Mouse (Mus musculus) left cerebral cortex, adult 2 months (tissue): ENCODE data around the gene Chchd1. TPM values are rescaled to one million over a fixed set of nuclear protein-coding genes. Genes with fewer than 3 reads are reported as not detected.
A peak's percentile ranks its signal among the peaks of the same experiment; 100 is the strongest.

Source experiments
- DNase-seq, 2 experiments: peaks; one replicate each; pipeline ENCODE4 v3.0.0; 2021 to 2022; ENCODE audit warnings: low spot score in 2 of 2, mixed read lengths in 1 of 2; ENCODE audit errors: extremely low spot score in 1 of 2
- H3K27ac ChIP-seq: fragments of 200-600 bp; 2 replicates; pipeline ENCODE4 v1.8.1; 2022
- H3K4me3 ChIP-seq: fragments of 200-600 bp; 2 replicates; pipeline ENCODE4 v1.8.1; 2022
- CTCF ChIP-seq: fragments of 200-600 bp; IDR thresholded peaks from 2 replicates; pipeline ENCODE4 v1.8.1; 2022; ENCODE audit warnings: antibody characterized with exemption, mild to moderate bottlenecking, moderate library complexity
- intact Hi-C: fragments of 180-260 bp; cut with DNase I; formaldehyde crosslinking; loops from one replicate; pipeline ENCODE4 v1.15.1; 2025
- total RNA-seq, 2 experiments: library from RNA; stranded (reverse); gene quantifications; 2 replicates each; pipeline ENCODE4 v1.2.3; 2021

The Chchd1 gene
- total RNA-seq, 2 experiments from 2014 or later: 47.3 to 48.1 TPM

GRCm38 (mm10) chr14:20664436-20664835 lies 38.4 kb upstream of the Chchd1 start:
- TF ChIP-seq CTCF: no peak
- DNase-seq: no peak
- intact Hi-C loops: no loop called here
- no peak overlapping the region for H3K27ac ChIP-seq
- no peak overlapping the region for H3K4me3 ChIP-seq

GRCm38 (mm10) chr14:20667469-20667868 lies 35.3 kb upstream of the Chchd1 start:
- TF ChIP-seq CTCF: no peak
- Histone ChIP-seq H3K4me3 (no peak overlapping the region), H3K27ac (no peak overlapping the region)
- intact Hi-C loops: no loop called here
- DNase-seq: no peak

GRCm38 (mm10) chr14:20668154-20668810 lies 34.5 kb upstream of the Chchd1 start, which contains the start of gene Synpo2l:
TSS of gene Synpo2l (minus strand) at chr14:20668354.
- DNase-seq: no peak
- no peak within 1 kb of the TSS for H3K27ac ChIP-seq
- intact Hi-C loops: no loop called here
- TF ChIP-seq CTCF: no peak
- no peak within 1 kb of the TSS for H3K4me3 ChIP-seq

DNA sequence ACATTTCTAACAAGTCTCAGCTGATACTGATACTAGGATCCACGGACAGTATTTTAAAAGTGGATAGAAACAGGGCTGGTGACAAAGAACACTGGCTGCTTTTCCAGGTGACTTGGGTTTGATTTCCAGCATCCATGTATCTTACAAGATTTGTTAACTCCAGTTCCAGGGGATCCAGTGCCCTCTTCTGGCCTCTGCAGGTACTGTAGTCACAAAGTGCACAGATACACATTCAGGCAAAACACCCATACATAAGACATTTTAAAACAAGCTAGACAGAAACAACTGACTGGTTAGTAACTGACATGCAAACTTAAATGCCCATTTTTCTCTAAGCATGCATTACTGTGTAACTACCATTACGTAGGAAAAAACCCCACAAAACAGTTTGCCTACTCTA lies 29.8 kb upstream of the Chchd1 start:
- no peak overlapping the region for H3K27ac ChIP-seq
- intact Hi-C loops: no loop called here
- no peak overlapping the region for H3K4me3 ChIP-seq
- no peak for DNase-seq
- TF ChIP-seq CTCF: peak; percentile 43

GRCm38 (mm10) chr14:20673735-20674063 lies 29.1 kb upstream of the Chchd1 start:
- intact Hi-C loops: no loop called here
- Histone ChIP-seq H3K4me3 (peak overlapping the region; percentile 76), H3K27ac (peak overlapping the region; percentile 63; the same call in 1 of the 2 replicates)
- TF ChIP-seq CTCF: no peak; the same call in 1 of the 2 replicates
- DNase-seq: peak; percentile 43 to 56

DNA sequence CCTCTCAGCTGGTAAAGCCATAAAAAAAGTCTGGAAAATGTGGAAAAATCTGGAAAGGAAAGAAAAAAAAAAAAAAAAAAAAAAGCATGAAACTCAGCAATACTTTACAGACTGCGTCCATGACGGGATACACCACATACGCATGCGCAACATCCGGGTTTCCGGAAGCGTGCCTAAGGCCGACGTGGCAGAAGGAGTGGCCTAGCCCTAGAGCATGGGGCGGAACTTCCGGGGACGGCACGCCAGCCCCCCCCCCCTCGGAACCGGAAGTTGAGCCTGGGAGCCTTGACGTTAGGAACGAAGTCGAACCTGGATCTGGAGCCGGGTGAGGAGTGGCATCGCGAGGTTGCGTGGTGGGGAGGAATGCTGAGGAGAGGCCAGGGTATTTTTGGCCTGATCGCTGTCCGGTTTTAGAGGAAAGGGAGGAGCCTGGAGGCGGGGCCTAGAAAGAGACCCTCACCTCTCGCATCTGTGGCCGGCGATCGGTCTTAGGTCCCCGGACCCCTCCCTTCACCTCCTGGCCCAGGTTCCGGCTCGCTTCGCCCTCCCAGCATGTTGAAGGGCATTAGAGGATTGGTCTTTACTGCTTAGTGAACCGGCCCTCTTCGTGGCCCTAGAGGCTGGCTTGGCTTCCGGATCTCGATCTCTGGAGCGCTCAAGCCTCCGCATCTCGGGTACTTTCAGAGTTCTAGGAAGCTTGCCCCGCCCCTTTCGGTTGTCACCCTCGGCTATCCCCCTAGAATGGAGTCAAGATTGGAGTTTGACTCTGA lies 28.6 kb upstream of the Chchd1 start, which contains the start of gene Sec24c:
Sec24c (plus strand) TSS at position 245 of the 770 bp plus-strand sequence.
- no peak for TF ChIP-seq CTCF
- intact Hi-C loops: no loop called here
- peak; percentile 96 to 99 for DNase-seq

DNA sequence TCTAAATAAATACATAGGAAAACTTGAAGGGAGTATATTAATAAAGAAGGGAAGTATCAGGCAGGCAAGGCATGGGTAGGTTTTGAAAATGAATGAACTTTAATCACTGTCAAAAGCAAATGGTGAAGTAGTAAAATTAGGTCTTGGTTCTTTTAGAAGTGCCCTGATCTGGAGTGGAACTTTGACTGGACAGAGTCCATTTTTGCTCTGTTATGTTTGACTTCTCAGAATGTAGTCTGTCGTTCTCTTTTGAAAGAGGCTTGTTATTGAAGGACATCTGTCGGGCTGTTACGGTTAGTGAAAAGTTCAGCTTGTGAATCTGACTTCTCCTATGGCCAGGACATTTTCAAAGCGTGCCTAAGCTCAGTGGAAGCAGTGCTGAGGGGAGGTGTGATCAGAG lies 24.9 kb upstream of the Chchd1 start:
- Histone ChIP-seq H3K4me3 (no peak overlapping the region), H3K27ac (no peak overlapping the region)
- DNase-seq: no peak
- intact Hi-C loops: no loop called here
- TF ChIP-seq CTCF: no peak

More for the DNA sequence above, 28.6 kb upstream of the Chchd1 start, which contains the start of gene Sec24c:
- peak within 1 kb of the TSS; percentile 88 for H3K27ac ChIP-seq
- H3K4me3 ChIP-seq: peak within 1 kb of the TSS; percentile 76

DNA sequence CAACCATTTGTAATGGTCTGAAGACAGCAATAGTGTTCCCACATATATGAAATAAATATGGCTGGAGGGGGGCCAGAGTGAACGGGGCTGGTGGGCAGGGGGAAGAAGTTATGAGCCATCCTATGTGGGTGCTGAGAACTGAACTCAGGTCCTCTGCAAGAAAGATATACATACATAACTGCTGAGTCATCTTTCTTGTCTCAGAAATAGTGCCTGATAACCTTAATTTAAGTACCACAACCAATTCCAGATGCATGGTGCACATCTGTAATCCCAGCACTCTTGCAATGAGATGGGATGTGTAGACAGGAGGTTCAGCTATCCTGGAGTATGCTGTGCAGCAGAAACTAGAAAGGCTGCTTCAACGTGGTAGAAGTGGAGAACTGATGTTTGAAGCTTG lies 21.1 kb upstream of the Chchd1 start:
- H3K27ac ChIP-seq: no peak overlapping the region
- no peak overlapping the region for H3K4me3 ChIP-seq
- intact Hi-C loops: no loop called here
- DNase-seq: no peak
- no peak for TF ChIP-seq CTCF

- H3K4me3 ChIP-seq: no peak overlapping the region
- intact Hi-C loops: no loop called here
- no peak overlapping the region for H3K27ac ChIP-seq
- no peak for TF ChIP-seq CTCF
- DNase-seq: no peak
Observed at GRCm38 (mm10) chr14:20682498-20682897, 20.3 kb upstream of the Chchd1 start.

GRCm38 (mm10) chr14:20686576-20686975 lies 16.2 kb upstream of the Chchd1 start:
- TF ChIP-seq CTCF: no peak
- intact Hi-C loops: no loop called here
- no peak for DNase-seq
- Histone ChIP-seq H3K27ac (no peak overlapping the region), H3K4me3 (no peak overlapping the region)

DNA sequence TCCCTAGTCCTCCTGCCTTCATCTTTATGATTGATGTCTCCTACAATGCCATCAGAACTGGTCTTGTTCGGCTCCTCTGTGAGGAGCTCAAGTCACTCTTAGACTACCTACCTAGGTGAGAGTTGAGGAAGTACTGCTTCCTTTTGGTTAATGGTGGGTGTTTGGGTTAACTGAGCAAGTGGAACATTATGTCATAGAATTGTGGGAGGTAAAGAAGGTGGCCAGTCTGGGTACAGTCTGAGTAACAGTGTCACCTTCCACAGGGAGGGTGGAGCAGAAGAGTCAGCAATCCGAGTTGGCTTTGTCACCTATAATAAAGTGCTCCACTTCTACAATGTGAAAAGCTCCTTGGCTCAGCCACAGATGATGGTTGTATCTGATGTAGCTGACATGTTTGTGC lies 13.8 kb upstream of the Chchd1 start:
- intact Hi-C loops: no loop called here
- no peak for DNase-seq
- Histone ChIP-seq H3K27ac (no peak overlapping the region), H3K4me3 (no peak overlapping the region)
- no peak for TF ChIP-seq CTCF

DNA sequence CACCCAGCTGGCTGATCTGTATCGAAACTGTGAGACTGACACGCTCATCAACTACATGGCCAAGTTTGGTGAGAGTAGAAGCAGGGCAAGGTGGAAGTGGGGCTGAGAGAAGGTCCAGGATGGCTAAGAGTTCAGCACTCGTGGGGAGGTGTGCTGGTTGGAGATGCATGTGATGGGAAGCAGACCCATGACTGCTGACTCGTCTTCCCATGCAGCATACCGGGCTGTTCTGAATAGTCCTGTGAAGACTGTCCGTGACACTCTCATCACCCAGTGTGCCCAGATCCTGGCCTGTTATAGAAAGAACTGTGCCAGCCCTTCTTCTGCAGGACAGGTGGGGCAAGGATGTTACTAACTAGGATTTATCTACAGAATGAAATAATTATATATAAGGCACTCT lies 11.0 kb upstream of the Chchd1 start:
- intact Hi-C loops: no loop called here
- no peak overlapping the region for H3K27ac ChIP-seq
- no peak for TF ChIP-seq CTCF
- DNase-seq: no peak
- H3K4me3 ChIP-seq: no peak overlapping the region
